ENCODE assay signal across 10 mouse cellular contexts in the genomic region with DNA sequence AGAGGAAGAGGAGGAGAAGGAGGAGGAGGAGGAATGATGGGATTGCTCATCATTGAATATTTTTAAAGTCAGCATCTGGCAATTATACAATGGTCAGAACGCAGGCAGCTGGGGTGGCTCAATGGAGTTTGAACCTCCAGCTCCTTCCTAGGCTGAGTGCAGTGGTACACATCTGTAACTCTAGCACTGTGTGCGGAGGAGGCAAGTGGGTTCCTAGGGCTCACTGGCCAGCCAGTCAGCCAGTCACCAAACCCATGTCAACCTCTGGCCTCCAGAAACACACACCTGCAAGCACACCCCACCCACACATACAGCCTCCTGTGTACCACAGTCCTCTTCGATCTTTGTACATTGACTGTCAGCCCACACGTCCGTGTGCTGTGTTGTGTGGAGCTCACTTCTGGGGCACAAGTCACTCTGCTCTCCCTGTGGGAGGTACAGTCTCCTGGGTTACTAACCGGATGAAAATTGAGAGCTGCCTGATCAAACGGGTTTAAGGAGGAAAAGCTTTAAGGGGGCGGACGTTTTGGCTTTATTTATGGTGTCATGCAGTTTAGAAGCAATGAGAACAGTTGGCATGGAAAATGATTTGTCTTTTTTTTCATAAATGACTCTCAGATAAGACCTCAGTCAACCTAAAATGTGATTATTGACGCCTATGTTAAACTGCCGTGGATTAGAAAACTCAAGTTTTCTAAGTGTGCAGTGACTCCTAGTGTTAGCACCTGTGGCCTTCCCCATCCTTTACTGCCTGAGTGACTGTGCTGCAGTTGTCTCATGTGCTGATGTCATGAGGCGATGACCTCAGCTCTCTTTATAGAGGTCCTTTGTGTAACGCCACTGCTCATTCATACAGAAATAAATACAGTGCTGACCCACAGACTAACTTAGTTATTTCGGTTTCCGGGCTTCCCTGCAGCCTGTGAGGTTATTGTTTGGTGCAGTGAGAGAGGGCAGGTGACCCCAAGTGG.
DNase-seq lines count a peak whose midpoint lies in the region; ATAC-seq and TF ChIP-seq lines count a peak whose summit lies in the region.
"Had no signal": no experiment of that assay in that cellular context is flagged by ENCODE, and none has a peak within 500 bp of the region (broad histone marks: within the 10 kb centered on the region; RNA-seq: fewer than 3 reads in every experiment).

No protein-coding gene starts in this region.

- peaks cover 9% of the 10 kb centered on the region for H3K4me1 ChIP-seq in heart, embryonic 11.5 days (ENCODE audit: control insufficient read depth, insufficient read depth, low read length)
- peaks cover 4% of the 10 kb centered on the region; the same call in 1 of the 2 replicates for H3K4me1 ChIP-seq in limb, embryonic 12.5 days (replicated peaks)
- peaks cover 6% of the 10 kb centered on the region; the same call in 1 of the 2 replicates for H3K4me1 ChIP-seq in limb, embryonic 10.5 days
- H3K4me1 ChIP-seq in liver, postnatal 0 days (ENCODE audit: insufficient read depth): no peaks in the 10 kb centered on the region; the same call in 1 of the 2 replicates
- peaks cover 6% of the 10 kb centered on the region; the same call in 1 of the 2 replicates for H3K4me1 ChIP-seq in midbrain, embryonic 16.5 days (ENCODE audit: control insufficient read depth, insufficient read depth, low read length)

- no peak overlapping the region for H3K4me2 ChIP-seq in heart, embryonic 11.5 days
- no peak overlapping the region for H3K4me2 ChIP-seq in limb, embryonic 12.5 days
- H3K4me2 ChIP-seq in liver, postnatal 0 days (ENCODE audit: low read depth, low read length): no peak overlapping the region
- no peak overlapping the region for H3K4me2 ChIP-seq in midbrain, embryonic 16.5 days (ENCODE audit: low read length)

- no peak for TF ChIP-seq EP300 in liver, postnatal 0 days (IDR thresholded peaks at IDR 0.05; ENCODE audit: low read depth)

- H3K4me3 ChIP-seq in heart, embryonic 11.5 days (ENCODE audit: low read depth, low read length): no peak overlapping the region
- no peak overlapping the region for H3K4me3 ChIP-seq in limb, embryonic 12.5 days (replicated peaks)
- H3K4me3 ChIP-seq in limb, embryonic 10.5 days: no peak overlapping the region
- H3K4me3 ChIP-seq in liver, postnatal 0 days (ENCODE audit: low read depth, low read length): no peak overlapping the region
- no peak overlapping the region for H3K4me3 ChIP-seq in midbrain, embryonic 16.5 days (ENCODE audit: low read depth, low read length)

- intact Hi-C loops in heart, postnatal 10 days (cut with DNase I): no loop called here

- peaks cover 2% of the 10 kb centered on the region; the same call in 1 of the 2 replicates for H3K36me3 ChIP-seq in heart, embryonic 11.5 days (ENCODE audit: control insufficient read depth, insufficient read depth, low read length)
- 0 out of 2 replicates have a peak, but pooled peaks cover 11% of the 10 kb centered on the region for H3K36me3 ChIP-seq in limb, embryonic 12.5 days
- H3K36me3 ChIP-seq in limb, embryonic 10.5 days: peaks cover 22% of the 10 kb centered on the region
- peaks cover 10% of the 10 kb centered on the region for H3K36me3 ChIP-seq in liver, postnatal 0 days (replicated peaks; ENCODE audit: insufficient read depth, low read length)
- no peaks in the 10 kb centered on the region for H3K36me3 ChIP-seq in midbrain, embryonic 16.5 days (ENCODE audit: control insufficient read depth, insufficient read depth, low read length)

- DNase-seq in heart, postnatal 10 days: no peak
- DNase-seq in limb, embryonic 10.5 days (ENCODE audit: low spot score): no peak
- peak; percentile 22 for DNase-seq in MN1 (ENCODE audit: low spot score)
- DNase-seq in liver, postnatal 0 days: no peak
- no peak for DNase-seq in T-cell, adult 2 months (ENCODE audit: low spot score)
- DNase-seq: right cerebral cortex, postnatal 25 days; thymus, postnatal 36 days had no signal

- 72% methylated on average over 15 of the region's 15 CpGs for WGBS in heart, embryonic 11.5 days (ENCODE audit: insufficient replicate concordance)
- 74% methylated on average over 15 of the region's 15 CpGs for WGBS in limb, embryonic 12.5 days
- WGBS in limb, embryonic 10.5 days: 85% methylated on average over 15 of the region's 15 CpGs
- 70% methylated on average over 15 of the region's 15 CpGs for WGBS in liver, postnatal 0 days (ENCODE audit: insufficient replicate concordance)
- 57% methylated on average over 15 of the region's 15 CpGs for WGBS in midbrain, embryonic 16.5 days

- no peak for ATAC-seq in heart, embryonic 11.5 days (replicated peaks; ENCODE audit: insufficient number of reproducible peaks, low FRiP score, low TSS enrichment)
- ATAC-seq in limb, embryonic 12.5 days (ENCODE audit: insufficient number of reproducible peaks, insufficient read depth, low FRiP score, low TSS enrichment, low read depth): no peak
- ATAC-seq in liver, postnatal 0 days: peak; percentile 90
- no peak for ATAC-seq in midbrain, embryonic 16.5 days

- no peak overlapping the region for H3K9ac ChIP-seq in heart, embryonic 11.5 days (ENCODE audit: low read depth, low read length)
- no peak overlapping the region for H3K9ac ChIP-seq in limb, embryonic 12.5 days (replicated peaks)
- no peak overlapping the region for H3K9ac ChIP-seq in liver, postnatal 0 days (replicated peaks)
- no peak overlapping the region for H3K9ac ChIP-seq in midbrain, embryonic 16.5 days (ENCODE audit: low read depth, low read length)

- TF ChIP-seq CTCF in liver, postnatal 0 days (IDR thresholded peaks at IDR 0.05; ENCODE audit: low read depth): peak; percentile 16; the same call in 1 of the 2 replicates

- H3K27me3 ChIP-seq in heart, embryonic 11.5 days (ENCODE audit: control insufficient read depth, insufficient read depth, low read length): no peaks in the 10 kb centered on the region
- H3K27me3 ChIP-seq in limb, embryonic 12.5 days: no peaks in the 10 kb centered on the region
- no peaks in the 10 kb centered on the region for H3K27me3 ChIP-seq in limb, embryonic 10.5 days (ENCODE audit: low read depth, poor library complexity, severe bottlenecking)
- H3K27me3 ChIP-seq in liver, postnatal 0 days (ENCODE audit: insufficient read depth, low read length): no peaks in the 10 kb centered on the region
- H3K27me3 ChIP-seq in midbrain, embryonic 16.5 days (ENCODE audit: control insufficient read depth, insufficient read depth, low read depth, low read length): no peaks in the 10 kb centered on the region

- H3K9me3 ChIP-seq in heart, embryonic 11.5 days (replicated peaks; ENCODE audit: control insufficient read depth, low read length): no peaks in the 10 kb centered on the region
- no peaks in the 10 kb centered on the region for H3K9me3 ChIP-seq in limb, embryonic 12.5 days
- no peaks in the 10 kb centered on the region for H3K9me3 ChIP-seq in limb, embryonic 10.5 days (replicated peaks)
- H3K9me3 ChIP-seq in liver, postnatal 0 days (ENCODE audit: low read length): no peaks in the 10 kb centered on the region
- H3K9me3 ChIP-seq in midbrain, embryonic 16.5 days (replicated peaks; ENCODE audit: control insufficient read depth, low read length, poor library complexity, severe bottlenecking): no peaks in the 10 kb centered on the region

- H3K27ac ChIP-seq in heart, embryonic 11.5 days (ENCODE audit: low read depth, low read length): peak overlapping the region; percentile 1; the same call in 1 of the 2 replicates
- H3K27ac ChIP-seq in limb, embryonic 12.5 days: peak overlapping the region; percentile 30; the same call in 1 of the 2 replicates
- no peak overlapping the region for H3K27ac ChIP-seq in limb, embryonic 10.5 days
- H3K27ac ChIP-seq in liver, postnatal 0 days (ENCODE audit: low read depth): peak overlapping the region; percentile 22; the same call in 1 of the 2 replicates
- H3K27ac ChIP-seq in midbrain, embryonic 16.5 days (ENCODE audit: low read length): no peak overlapping the region

Comparison
In these comparisons a context has a peak if more than half of its experiments do, and no peak if none do; other contexts are left out.
1. H3K27ac ChIP-seq: peak in heart, embryonic 11.5 days (single experiment), limb, embryonic 12.5 days (single experiment) and liver, postnatal 0 days (single experiment); none in limb, embryonic 10.5 days (single experiment) and midbrain, embryonic 16.5 days (single experiment).